Mouse (Mus musculus): ENCODE results near the gene Rnaseh2b. TPM values are rescaled to one million over a fixed set of nuclear protein-coding genes. Genes with fewer than 3 reads are reported as not detected.

Rnaseh2b gene
- polyA plus RNA-seq, 1 experiment: 57.3 TPM

DNA sequence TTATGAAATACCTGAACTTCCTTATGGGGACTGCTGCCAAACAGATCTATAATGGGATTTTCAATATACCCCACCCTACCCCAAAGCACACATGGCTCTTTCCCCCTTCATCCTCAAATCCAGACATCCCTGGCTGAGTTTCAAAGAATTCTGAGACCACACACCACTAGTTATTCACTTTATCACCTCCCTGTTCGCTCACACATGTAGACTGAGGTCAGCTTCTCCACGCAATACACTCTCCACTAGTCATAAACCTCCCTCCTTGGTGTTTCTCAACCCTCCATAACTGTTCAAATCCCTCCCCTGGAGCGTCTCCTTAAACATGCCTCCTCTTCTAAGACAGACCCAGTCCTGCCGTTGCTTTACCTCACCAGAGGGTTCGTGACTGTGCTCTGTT, 31.1 kb downstream of the Rnaseh2b start:
- Histone ChIP-seq H3K27ac (ENCODE audit: control insufficient read depth, insufficient read depth, low read depth, low read length, poor library complexity) (no peak overlapping the region), H3K4me3 (replicated peaks; ENCODE audit: control insufficient read depth, low read depth, low read length) (no peak overlapping the region), H3K4me1 (ENCODE audit: control insufficient read depth, insufficient read depth, low read length) (no peaks in the 10 kb centered on the region)
- WGBS: 82% methylated on average over 5 of the region's 5 CpGs
- TF ChIP-seq CTCF (IDR thresholded peaks at IDR 0.05; ENCODE audit: control insufficient read depth, insufficient read depth, low read length) (no peak), POLR2A (IDR thresholded peaks at IDR 0.05; ENCODE audit: borderline replicate concordance, control insufficient read depth, low read depth, low read length) (no peak)

DNA sequence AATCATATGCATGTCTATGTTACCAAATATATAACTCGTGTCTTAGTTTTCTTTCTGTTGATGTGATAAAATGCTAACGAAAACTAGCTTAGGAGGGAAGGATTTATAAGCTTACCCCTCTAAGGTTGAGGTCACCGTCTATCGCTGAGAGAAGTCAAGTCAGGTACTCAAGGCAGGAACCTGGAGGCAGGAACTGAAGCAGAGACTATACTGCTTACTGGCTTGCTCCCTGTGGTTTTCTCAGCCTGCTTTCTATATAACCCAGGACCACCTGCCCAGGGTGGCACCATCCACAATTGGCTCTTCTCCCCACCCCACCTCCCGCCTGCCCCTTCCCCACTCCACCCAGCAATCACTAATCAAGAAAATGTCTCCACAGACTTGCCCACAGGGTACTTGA, 32.6 kb downstream of the Rnaseh2b start:
- no peak overlapping the region for H3K4me3 ChIP-seq (replicated peaks; ENCODE audit: control insufficient read depth, low read depth, low read length)
- 86% methylated on average over 5 of the region's 5 CpGs for WGBS
- H3K4me1 ChIP-seq (ENCODE audit: control insufficient read depth, insufficient read depth, low read length): no peaks in the 10 kb centered on the region
- TF ChIP-seq POLR2A (IDR thresholded peaks at IDR 0.05; ENCODE audit: borderline replicate concordance, control insufficient read depth, low read depth, low read length) (no peak), CTCF (IDR thresholded peaks at IDR 0.05; ENCODE audit: control insufficient read depth, insufficient read depth, low read length) (no peak)
- no peak overlapping the region for H3K27ac ChIP-seq (ENCODE audit: control insufficient read depth, insufficient read depth, low read depth, low read length, poor library complexity)

- no peak overlapping the region for H3K4me3 ChIP-seq (replicated peaks; ENCODE audit: control insufficient read depth, low read depth, low read length)
- no peaks in the 10 kb centered on the region for H3K4me1 ChIP-seq (ENCODE audit: control insufficient read depth, insufficient read depth, low read length)
- TF ChIP-seq POLR2A (IDR thresholded peaks at IDR 0.05; ENCODE audit: borderline replicate concordance, control insufficient read depth, low read depth, low read length) (no peak), CTCF (IDR thresholded peaks at IDR 0.05; ENCODE audit: control insufficient read depth, insufficient read depth, low read length) (no peak)
- WGBS: 78% methylated on average over 3 of the region's 3 CpGs
- H3K27ac ChIP-seq (ENCODE audit: control insufficient read depth, insufficient read depth, low read depth, low read length, poor library complexity): no peak overlapping the region
Observed at GRCm38 (mm10) chr14:62326026-62326425, 33.6 kb downstream of the Rnaseh2b start.

GRCm38 (mm10) chr14:62327171-62327570, 34.8 kb downstream of the Rnaseh2b start:
- H3K27ac ChIP-seq (ENCODE audit: control insufficient read depth, insufficient read depth, low read depth, low read length, poor library complexity): no peak overlapping the region
- TF ChIP-seq CTCF (IDR thresholded peaks at IDR 0.05; ENCODE audit: control insufficient read depth, insufficient read depth, low read length) (no peak), POLR2A (IDR thresholded peaks at IDR 0.05; ENCODE audit: borderline replicate concordance, control insufficient read depth, low read depth, low read length) (no peak)
- WGBS: 71% methylated on average over 2 of the region's 2 CpGs

DNA sequence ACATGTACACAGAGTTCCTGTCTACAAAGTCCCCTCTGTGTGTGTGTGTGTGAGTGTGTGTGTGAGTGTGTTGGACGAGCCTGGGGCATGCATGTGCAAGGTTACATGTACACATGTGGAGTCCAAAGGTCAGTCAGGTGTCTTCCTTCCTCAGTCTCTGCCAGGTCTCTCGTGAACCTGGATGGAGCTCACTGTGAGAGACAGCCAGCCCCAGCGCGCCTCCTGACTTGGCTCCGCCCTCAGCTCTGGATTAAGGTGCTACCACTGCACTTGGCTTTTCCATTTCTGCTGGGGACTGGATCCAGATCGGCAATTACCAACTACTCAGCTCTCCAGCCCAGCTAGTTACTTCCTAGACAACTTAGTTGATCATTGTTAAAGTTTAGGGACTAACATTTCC, 36.2 kb downstream of the Rnaseh2b start:
- Histone ChIP-seq H3K4me1 (ENCODE audit: control insufficient read depth, insufficient read depth, low read length) (peaks cover 2% of the 10 kb centered on the region), H3K4me3 (replicated peaks; ENCODE audit: control insufficient read depth, low read depth, low read length) (no peak overlapping the region), H3K27ac (ENCODE audit: control insufficient read depth, insufficient read depth, low read depth, low read length, poor library complexity) (no peak overlapping the region)
- 66% methylated on average over 6 of the region's 6 CpGs for WGBS
- TF ChIP-seq POLR2A (IDR thresholded peaks at IDR 0.05; ENCODE audit: borderline replicate concordance, control insufficient read depth, low read depth, low read length): no peak
- no peak for TF ChIP-seq CTCF (IDR thresholded peaks at IDR 0.05; ENCODE audit: control insufficient read depth, insufficient read depth, low read length)

More at GRCm38 (mm10) chr14:62327171-62327570, 34.8 kb downstream of the Rnaseh2b start:
- Histone ChIP-seq H3K4me3 (replicated peaks; ENCODE audit: control insufficient read depth, low read depth, low read length) (no peak overlapping the region), H3K4me1 (ENCODE audit: control insufficient read depth, insufficient read depth, low read length) (no peaks in the 10 kb centered on the region; the same call in 1 of the 2 replicates)

DNA sequence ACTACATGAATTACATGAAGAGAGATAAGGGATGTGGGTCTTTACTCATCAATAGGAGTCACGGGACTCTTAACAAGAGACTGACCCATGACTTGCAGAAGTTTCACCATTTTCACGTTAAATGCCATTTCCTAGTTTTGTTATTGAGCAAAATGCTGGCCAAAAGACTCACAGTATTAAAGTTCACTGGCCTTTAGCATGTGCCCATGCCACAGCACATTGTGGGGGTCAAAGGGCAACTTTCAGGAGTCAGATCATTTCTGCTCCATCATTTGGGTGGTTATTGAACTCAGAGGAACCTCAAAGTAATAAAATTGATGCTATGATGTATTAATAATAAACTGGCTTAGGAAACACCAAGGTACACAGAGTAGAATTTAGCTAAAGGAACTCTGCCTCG, 37.2 kb downstream of the Rnaseh2b start:
- WGBS: 73% methylated on average over 3 of the region's 3 CpGs
- Histone ChIP-seq H3K27ac (ENCODE audit: control insufficient read depth, insufficient read depth, low read depth, low read length, poor library complexity) (no peak overlapping the region), H3K4me3 (replicated peaks; ENCODE audit: control insufficient read depth, low read depth, low read length) (no peak overlapping the region), H3K4me1 (ENCODE audit: control insufficient read depth, insufficient read depth, low read length) (peaks cover 2% of the 10 kb centered on the region)
- TF ChIP-seq CTCF (IDR thresholded peaks at IDR 0.05; ENCODE audit: control insufficient read depth, insufficient read depth, low read length) (no peak), POLR2A (IDR thresholded peaks at IDR 0.05; ENCODE audit: borderline replicate concordance, control insufficient read depth, low read depth, low read length) (no peak)

DNA sequence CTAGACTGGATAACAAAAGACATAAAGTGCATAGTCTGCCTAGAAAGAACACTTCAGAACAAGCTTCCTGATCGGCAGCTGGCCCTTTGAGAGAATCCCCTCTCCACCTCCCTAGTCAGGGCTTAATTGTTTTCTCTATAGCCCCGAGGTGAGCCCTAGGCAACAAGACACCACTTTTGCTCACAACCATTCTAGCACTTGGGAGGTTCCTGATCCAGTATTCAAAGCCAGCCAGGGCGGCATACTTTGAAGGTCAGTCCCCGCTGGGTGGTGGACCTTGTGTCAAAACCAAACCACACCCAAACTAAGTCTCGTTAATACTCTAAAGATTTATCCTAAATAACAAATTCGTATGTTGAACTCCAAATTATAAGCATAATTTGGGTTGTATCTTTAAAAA, 39.1 kb downstream of the Rnaseh2b start:
- no peak for TF ChIP-seq POLR2A (IDR thresholded peaks at IDR 0.05; ENCODE audit: borderline replicate concordance, control insufficient read depth, low read depth, low read length)
- no peak for TF ChIP-seq CTCF (IDR thresholded peaks at IDR 0.05; ENCODE audit: control insufficient read depth, insufficient read depth, low read length)
- peak overlapping the region; percentile 81 for H3K4me3 ChIP-seq (replicated peaks; ENCODE audit: control insufficient read depth, low read depth, low read length)
- peaks cover 2% of the 10 kb centered on the region for H3K4me1 ChIP-seq (ENCODE audit: control insufficient read depth, insufficient read depth, low read length)
- peak overlapping the region; percentile 64 for H3K27ac ChIP-seq (ENCODE audit: control insufficient read depth, insufficient read depth, low read depth, low read length, poor library complexity)
- WGBS: 13% methylated on average over 6 of the region's 6 CpGs

GRCm38 (mm10) chr14:62331866-62332619, 39.7 kb downstream of the Rnaseh2b start:
- WGBS: under 1% methylated on average over 62 of the region's 62 CpGs
- peak; percentile 78; the same call in 1 of the 2 replicates for TF ChIP-seq POLR2A (IDR thresholded peaks at IDR 0.05; ENCODE audit: borderline replicate concordance, control insufficient read depth, low read depth, low read length)
- no peak for TF ChIP-seq CTCF (IDR thresholded peaks at IDR 0.05; ENCODE audit: control insufficient read depth, insufficient read depth, low read length)
- Histone ChIP-seq H3K4me3 (replicated peaks; ENCODE audit: control insufficient read depth, low read depth, low read length) (peak overlapping the region; percentile 81), H3K27ac (ENCODE audit: control insufficient read depth, insufficient read depth, low read depth, low read length, poor library complexity) (peak overlapping the region; percentile 64), H3K4me1 (ENCODE audit: control insufficient read depth, insufficient read depth, low read length) (peaks cover 2% of the 10 kb centered on the region)

All from bone marrow, adult 2 months (tissue).